Mouse (Mus musculus): Measurements from ENCODE around the gene Rnf152. TPM values are rescaled to one million over a fixed set of nuclear protein-coding genes. Genes with fewer than 3 reads are reported as not detected.
A peak's percentile ranks its signal among the peaks of the same experiment; 100 is the strongest.

The Rnf152 gene
- total RNA-seq (2021) = 1 to 10 TPM; 4.4 to 4.6 TPM

GRCm38 (mm10) chr1:105356291-105357011 is at the start of gene Rnf152:
Rnf152 (minus strand) TSS chr1:105356710.
- DNase-seq = peak; percentile 63 to 71
- intact Hi-C loops (cut with DNase I) = loop anchor here (5.0 to 10.0 kb wide), 2 partner anchors 94 to 278 kb away; no protein-coding TSS in a partner anchor

GRCm38 (mm10) chr1:105402853-105403252 is 46.3 kb upstream of the Rnf152 start:
- intact Hi-C loops (cut with DNase I) = no loop called here
- DNase-seq = no peak

GRCm38 (mm10) chr1:105384141-105384937 is 27.8 kb upstream of the Rnf152 start:
- intact Hi-C loops (cut with DNase I) = no loop called here
- peak; percentile 41 to 50 for DNase-seq

GRCm38 (mm10) chr1:105377546-105377945 is 21.0 kb upstream of the Rnf152 start:
- intact Hi-C loops (cut with DNase I) = no loop called here
- DNase-seq = no peak

- no peak for DNase-seq
- intact Hi-C loops (cut with DNase I) = no loop called here
Measured at GRCm38 (mm10) chr1:105374618-105375017, 18.1 kb upstream of the Rnf152 start.

- intact Hi-C loops (cut with DNase I) = loop anchor here (2.0 to 5.0 kb wide), 2 partner anchors 270 to 375 kb away; no protein-coding TSS in a partner anchor
Measured at GRCm38 (mm10) chr1:105362701-105363100, 6.2 kb upstream of the Rnf152 start.

GRCm38 (mm10) chr1:105358896-105359295 is 2.4 kb upstream of the Rnf152 start:
- intact Hi-C loops (cut with DNase I) = loop anchor here (5.0 to 10.0 kb wide), 2 partner anchors 97 to 276 kb away; no protein-coding TSS in a partner anchor
- DNase-seq = no peak

More at GRCm38 (mm10) chr1:105362701-105363100, 6.2 kb upstream of the Rnf152 start:
- DNase-seq = peak in 1 of 2 experiments; percentile 10

- DNase-seq = peak in 1 of 2 experiments; percentile 59
- intact Hi-C loops (cut with DNase I) = loop anchor here (5.0 to 10.0 kb wide), 2 partner anchors 94 to 279 kb away; no protein-coding TSS in a partner anchor
Measured at GRCm38 (mm10) chr1:105355910-105356290, 610 bp downstream of the Rnf152 start.

GRCm38 (mm10) chr1:105354901-105355891 is 1.3 kb downstream of the Rnf152 start:
- intact Hi-C loops (cut with DNase I) = loop anchor here (5.0 to 10.0 kb wide), 2 partner anchors 93 to 280 kb away; no protein-coding TSS in a partner anchor
- DNase-seq = peak; percentile 50 to 68

- no peak for DNase-seq
- intact Hi-C loops (cut with DNase I) = loop anchor here (10.0 kb wide), 1 partner anchor 283 kb away; no protein-coding TSS in a partner anchor
Measured at GRCm38 (mm10) chr1:105351806-105352205, 4.7 kb downstream of the Rnf152 start.

- DNase-seq = no peak
- intact Hi-C loops (cut with DNase I) = no loop called here
Measured at GRCm38 (mm10) chr1:105342305-105342704, 14.2 kb downstream of the Rnf152 start.

- intact Hi-C loops (cut with DNase I) = no loop called here
- DNase-seq = no peak
Measured at GRCm38 (mm10) chr1:105340943-105341342, 15.6 kb downstream of the Rnf152 start.

- intact Hi-C loops (cut with DNase I) = no loop called here
- DNase-seq = no peak
Measured at GRCm38 (mm10) chr1:105337397-105337796, 19.1 kb downstream of the Rnf152 start.

- intact Hi-C loops (cut with DNase I) = no loop called here
- no peak for DNase-seq
Measured at GRCm38 (mm10) chr1:105336096-105336495, 20.4 kb downstream of the Rnf152 start.

- intact Hi-C loops (cut with DNase I) = no loop called here
- no peak for DNase-seq
Measured at GRCm38 (mm10) chr1:105332087-105332731, 24.3 kb downstream of the Rnf152 start.

- intact Hi-C loops (cut with DNase I) = no loop called here
Measured at GRCm38 (mm10) chr1:105331605-105332004, 24.9 kb downstream of the Rnf152 start.

GRCm38 (mm10) chr1:105330581-105331320 is 25.8 kb downstream of the Rnf152 start:
- intact Hi-C loops (cut with DNase I) = no loop called here

More at GRCm38 (mm10) chr1:105331605-105332004, 24.9 kb downstream of the Rnf152 start:
- DNase-seq = no peak

GRCm38 (mm10) chr1:105327789-105328188 is 28.7 kb downstream of the Rnf152 start:
- DNase-seq = no peak
- intact Hi-C loops (cut with DNase I) = no loop called here

More at GRCm38 (mm10) chr1:105330581-105331320, 25.8 kb downstream of the Rnf152 start:
- DNase-seq = no peak

GRCm38 (mm10) chr1:105324636-105325035 is 31.9 kb downstream of the Rnf152 start:
- DNase-seq = no peak
- intact Hi-C loops (cut with DNase I) = no loop called here
